Mouse (Mus musculus) megakaryocyte, embryonic 14.5 days (primary cell): ENCODE data around the gene Kpna7.

Experiments
- FLI1 ChIP-seq: IDR thresholded peaks from 2 replicates; pipeline ENCODE4 v1.6.1; 2012; ENCODE audit warnings: low read length, inconsistent platforms, mixed read lengths
- GATA1 ChIP-seq: IDR thresholded peaks from 3 replicates; pipeline ENCODE4 v1.6.1; 2012; ENCODE audit warnings: mixed read lengths, low read length, inconsistent platforms, borderline replicate concordance

- TF ChIP-seq GATA1 (no peak), FLI1 (no peak)
Observed at GRCm38 (mm10) chr5:145129124-145129523, 45.3 kb upstream of the Kpna7 start.
